Mouse (Mus musculus): Measurements from ENCODE around the gene Ash1l.
"Not testable (repeated sequence)": the region's sequence is repeated elsewhere in the genome, so short reads cannot be mapped to it uniquely, and the experiment has no call there.

Gene Ash1l

GRCm38 (mm10) chr3:88953736-88954135, 3.3 kb downstream of the Ash1l start:
- DNase-seq (ENCODE audit: low read depth in 2 of 2, low spot score in 2 of 2) = no peak

DNA sequence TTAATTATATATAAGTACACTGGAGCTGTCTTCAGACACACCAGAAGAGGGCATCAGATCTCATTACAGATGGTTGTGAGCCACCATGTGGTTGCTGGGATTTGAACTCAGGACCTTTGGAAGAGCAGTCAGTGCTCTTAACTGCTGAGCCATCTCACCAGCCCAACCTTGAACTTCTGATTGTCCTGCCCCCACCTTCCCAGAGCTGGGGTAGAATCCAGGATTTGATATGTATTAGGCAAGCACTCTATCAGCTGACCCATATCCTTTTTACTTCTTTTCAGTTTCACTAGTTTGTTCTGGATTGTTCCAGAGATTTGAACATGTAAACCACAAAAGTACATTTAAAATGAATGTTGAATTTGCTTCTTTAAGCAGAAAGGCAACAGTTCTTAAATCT, 12.8 kb downstream of the Ash1l start:
- not testable (repeated sequence) for DNase-seq (ENCODE audit: low read depth in 2 of 2, low spot score in 2 of 2)

GRCm38 (mm10) chr3:88975012-88975411, 24.6 kb downstream of the Ash1l start:
- DNase-seq (ENCODE audit: low read depth in 2 of 2, low spot score in 2 of 2) = no peak

DNA sequence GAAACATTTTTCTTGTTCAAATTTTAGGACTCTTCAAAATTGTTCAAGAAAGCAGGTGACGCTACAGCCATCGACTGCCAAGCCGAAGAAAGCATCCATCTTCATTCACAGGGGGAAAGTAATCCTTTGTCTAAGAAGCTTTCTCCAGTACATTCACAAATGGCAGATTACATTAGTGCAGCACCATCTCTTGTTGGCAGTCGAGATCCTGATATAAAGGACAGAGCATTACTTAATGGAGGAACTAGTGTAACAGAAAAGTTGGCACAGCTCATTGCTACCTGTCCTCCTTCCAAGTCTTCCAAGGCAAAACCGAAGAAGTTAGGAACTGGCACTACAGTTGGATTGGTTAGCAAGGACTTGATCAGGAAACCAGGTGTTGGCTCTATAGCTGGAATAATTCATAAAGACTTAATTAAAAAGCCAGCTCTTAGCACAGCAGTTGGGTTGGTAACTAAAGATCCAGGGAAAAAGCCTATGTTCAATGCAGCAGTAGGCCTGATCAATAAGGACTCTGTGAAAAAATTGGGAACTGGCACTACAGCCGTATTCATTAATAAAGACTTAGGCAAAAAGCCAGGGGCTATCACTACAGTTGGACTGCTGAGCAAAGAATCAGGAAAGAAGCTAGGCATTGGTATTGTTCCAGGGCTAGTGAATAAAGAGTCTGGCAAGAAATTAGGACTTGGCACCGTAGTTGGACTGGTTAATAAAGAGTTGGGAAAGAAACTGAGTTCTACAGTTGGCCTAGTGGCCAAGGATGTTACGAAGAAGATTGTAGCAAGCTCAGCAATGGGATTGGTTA, 31.0 kb downstream of the Ash1l start:
- DNase-seq (ENCODE audit: low read depth in 2 of 2, low spot score in 2 of 2) = no peak

- no peak for DNase-seq (ENCODE audit: low read depth in 2 of 2, low spot score in 2 of 2)
Measured at GRCm38 (mm10) chr3:88983921-88984381, 33.5 kb downstream of the Ash1l start.

DNA sequence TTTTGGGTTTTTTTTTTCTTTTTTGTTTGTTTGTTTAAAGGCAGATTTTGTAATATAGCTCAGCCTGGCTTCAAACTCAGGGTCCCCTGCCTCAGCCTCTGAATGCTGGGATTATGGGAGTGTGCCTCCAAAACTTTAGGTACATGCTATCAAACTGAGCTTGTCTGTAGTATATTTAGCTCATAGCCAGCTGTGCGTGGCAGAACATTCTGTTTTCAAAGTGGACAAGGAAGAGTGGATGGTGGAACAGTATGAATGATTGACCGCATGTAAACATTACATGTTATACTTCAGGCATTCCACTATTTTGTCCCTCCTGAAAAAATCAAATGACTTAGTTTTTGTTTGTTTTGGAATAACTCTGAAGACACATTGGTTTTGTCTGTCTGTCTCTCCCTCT, 42.4 kb downstream of the Ash1l start:
- DNase-seq (ENCODE audit: low read depth in 2 of 2, low spot score in 2 of 2) = no peak

GRCm38 (mm10) chr3:89001536-89001935, 51.1 kb downstream of the Ash1l start:
- no peak for DNase-seq (ENCODE audit: low read depth in 2 of 2, low spot score in 2 of 2)

DNA sequence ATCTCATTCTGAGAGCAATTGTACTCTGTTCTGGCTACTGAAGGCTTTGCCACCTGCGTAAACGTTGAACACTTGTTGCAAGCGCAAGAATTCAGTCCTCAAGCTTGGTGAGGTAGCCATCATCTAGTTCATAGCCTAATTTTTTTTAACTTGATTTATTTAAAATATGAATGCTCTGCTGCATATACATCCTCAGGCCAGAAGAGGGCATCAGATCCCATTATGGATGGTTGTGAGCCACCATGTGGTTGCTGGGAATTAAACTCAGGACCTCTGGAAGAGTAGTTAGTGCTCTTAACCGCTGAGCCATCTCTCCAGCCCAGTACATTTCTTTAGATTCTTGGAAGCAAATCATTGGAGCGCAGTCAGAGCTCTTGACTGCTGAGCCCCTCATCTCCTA, 80.5 kb downstream of the Ash1l start:
- not testable (repeated sequence) for DNase-seq (ENCODE audit: low read depth in 2 of 2, low spot score in 2 of 2)

DNA sequence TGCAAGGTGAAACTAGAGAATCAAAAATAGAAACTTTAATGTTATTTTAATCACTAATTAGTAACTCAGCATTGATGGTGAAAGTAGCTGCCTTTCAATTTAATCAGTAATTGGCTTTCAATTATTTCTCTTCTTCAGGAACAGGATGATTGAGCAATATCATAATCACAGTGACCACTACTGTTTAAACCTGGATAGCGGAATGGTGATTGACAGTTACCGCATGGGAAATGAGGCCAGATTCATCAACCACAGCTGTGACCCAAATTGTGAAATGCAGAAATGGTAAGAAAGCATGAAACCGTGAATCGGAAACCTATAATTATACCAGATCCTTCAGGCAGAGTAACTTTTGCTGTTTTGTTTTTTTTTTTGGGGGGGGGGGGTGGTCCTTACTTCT, 92.9 kb downstream of the Ash1l start:
- no peak for DNase-seq (ENCODE audit: low read depth in 2 of 2, low spot score in 2 of 2)

- no peak for DNase-seq (ENCODE audit: low read depth in 2 of 2, low spot score in 2 of 2)
Measured at GRCm38 (mm10) chr3:89058361-89058760, 107.9 kb downstream of the Ash1l start.

GRCm38 (mm10) chr3:89058783-89059182, 108.4 kb downstream of the Ash1l start:
- peak; percentile 12 to 23 for DNase-seq (ENCODE audit: low read depth in 2 of 2, low spot score in 2 of 2)

DNA sequence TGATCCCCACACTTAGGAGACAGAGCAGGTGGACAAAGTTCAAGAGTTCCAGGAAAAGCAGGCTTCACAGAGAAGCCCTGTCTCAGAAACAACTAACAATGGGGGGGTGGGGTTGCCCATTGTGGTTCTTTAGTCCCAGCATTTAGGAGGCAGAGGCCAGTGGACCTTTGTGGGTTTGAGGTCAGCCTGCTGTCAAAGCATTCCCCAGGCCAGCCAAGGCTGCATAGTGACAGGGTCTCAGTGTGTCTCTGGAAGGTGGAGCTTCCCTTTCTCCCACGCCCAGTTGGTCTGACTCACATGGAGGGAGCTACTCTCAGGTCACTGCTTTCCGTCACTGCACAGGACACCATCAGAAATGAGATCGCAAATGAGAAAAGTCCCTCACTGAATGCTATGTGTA, 111.3 kb downstream of the Ash1l start:
- DNase-seq (ENCODE audit: low read depth in 2 of 2, low spot score in 2 of 2) = no peak

DNA sequence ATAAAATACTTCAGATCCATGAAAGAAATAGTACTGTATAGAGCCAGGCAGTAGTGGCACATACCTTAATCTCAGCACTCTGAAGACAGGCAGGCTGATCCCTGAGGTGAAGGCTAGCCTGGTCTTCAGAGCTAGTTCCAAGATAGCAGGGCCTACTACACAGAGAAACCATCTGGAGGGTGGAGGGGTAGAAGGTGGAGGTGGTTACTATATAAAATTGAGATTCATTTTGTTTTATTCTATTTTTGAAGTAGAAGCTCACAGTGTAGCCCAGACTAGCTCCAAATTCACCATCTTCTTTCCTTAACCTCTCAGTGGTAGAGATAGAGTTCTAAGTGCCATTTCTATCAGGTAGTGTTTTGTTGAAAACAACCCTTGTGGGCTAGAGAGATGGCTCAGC, 116.8 kb downstream of the Ash1l start:
- no peak for DNase-seq (ENCODE audit: low read depth in 2 of 2, low spot score in 2 of 2)

DNA sequence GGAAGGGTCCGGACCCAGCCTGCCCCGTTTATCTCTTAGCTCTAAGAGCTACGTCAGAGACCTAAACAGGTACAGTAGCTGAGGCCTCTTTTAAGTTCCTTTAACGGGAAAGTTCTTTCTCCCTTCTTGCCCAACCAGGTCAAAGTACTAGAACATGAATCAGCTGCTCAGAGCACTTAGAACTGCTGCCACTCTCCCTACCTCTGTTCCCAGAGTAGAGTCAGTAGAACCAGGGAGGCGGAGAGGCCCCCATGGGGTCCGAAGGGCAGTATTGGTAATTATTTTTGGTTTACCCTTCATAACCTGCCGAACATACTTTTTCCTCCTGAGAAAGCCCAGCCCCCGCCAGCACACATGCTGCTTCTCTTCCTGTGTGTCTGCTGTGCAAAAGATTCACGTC, 127.0 kb downstream of the Ash1l start:
- no peak for DNase-seq (ENCODE audit: low read depth in 2 of 2, low spot score in 2 of 2)

- DNase-seq (ENCODE audit: low read depth in 2 of 2, low spot score in 2 of 2) = not testable (repeated sequence)
Measured at GRCm38 (mm10) chr3:89082287-89082686, 131.9 kb downstream of the Ash1l start.

DNA sequence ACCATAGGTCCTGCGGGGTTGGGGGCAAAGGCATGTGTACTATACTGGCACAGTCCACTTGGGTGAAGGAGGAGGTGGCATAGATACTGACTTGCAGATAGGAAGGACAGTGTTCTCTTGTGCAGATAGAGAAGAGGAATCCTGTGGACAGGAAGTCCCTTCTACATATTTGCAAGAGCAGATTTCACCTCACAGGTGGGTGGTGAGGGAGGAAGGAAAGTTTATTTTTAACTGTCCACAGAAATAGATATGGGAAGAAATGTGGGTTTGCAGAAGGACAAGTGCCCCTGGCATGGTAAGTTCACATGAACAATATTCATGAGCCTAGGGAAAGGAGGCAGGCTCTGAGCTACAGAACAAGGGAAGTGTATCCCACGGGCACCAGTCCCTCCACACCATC, 133.7 kb downstream of the Ash1l start:
- DNase-seq (ENCODE audit: low read depth in 2 of 2, low spot score in 2 of 2) = no peak

GRCm38 (mm10) chr3:89084654-89085190, 134.3 kb downstream of the Ash1l start:
- DNase-seq (ENCODE audit: low read depth in 2 of 2, low spot score in 2 of 2) = no peak

DNA sequence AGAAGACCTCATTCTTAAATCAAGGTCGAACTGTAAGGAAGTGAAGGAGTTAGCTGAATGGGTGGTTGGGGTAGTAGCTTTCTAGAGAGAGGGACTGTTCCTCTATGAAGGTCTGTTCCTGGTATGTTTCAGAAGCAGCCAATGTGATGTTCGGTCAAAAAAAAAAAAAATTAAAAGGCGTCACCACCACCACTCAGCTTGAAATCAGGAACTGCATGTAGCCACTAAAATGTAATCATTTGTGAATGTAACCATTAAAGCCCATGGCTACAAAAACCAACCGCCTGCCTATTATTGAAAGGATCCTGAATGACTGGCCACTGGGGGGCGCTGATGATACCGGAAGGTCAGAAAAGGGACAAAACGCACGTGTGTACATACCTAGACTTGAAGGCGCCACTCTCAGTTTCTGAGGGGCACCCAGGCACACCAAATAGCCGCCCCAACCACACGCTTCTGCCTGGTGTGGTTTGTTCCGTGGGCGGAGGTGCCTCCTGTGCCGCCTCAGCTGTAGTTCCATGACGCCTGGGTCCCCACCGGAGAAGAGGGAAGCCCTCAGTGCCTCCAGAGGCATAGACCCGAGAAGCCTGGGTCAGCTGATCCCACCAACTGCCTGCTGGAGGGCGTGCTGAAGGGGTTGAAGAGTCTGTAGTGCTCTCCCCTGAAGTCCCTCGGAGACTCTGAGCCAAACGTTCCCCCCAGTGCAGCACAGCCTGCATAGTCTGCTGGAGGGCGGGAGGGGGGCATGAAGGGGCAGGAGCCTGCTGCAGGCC, 137.1 kb downstream of the Ash1l start:
- DNase-seq (ENCODE audit: low read depth in 2 of 2, low spot score in 2 of 2) = peak; percentile 88 to 92

GRCm38 (mm10) chr3:89088974-89089373, 138.6 kb downstream of the Ash1l start:
- DNase-seq (ENCODE audit: low read depth in 2 of 2, low spot score in 2 of 2) = no peak

DNA sequence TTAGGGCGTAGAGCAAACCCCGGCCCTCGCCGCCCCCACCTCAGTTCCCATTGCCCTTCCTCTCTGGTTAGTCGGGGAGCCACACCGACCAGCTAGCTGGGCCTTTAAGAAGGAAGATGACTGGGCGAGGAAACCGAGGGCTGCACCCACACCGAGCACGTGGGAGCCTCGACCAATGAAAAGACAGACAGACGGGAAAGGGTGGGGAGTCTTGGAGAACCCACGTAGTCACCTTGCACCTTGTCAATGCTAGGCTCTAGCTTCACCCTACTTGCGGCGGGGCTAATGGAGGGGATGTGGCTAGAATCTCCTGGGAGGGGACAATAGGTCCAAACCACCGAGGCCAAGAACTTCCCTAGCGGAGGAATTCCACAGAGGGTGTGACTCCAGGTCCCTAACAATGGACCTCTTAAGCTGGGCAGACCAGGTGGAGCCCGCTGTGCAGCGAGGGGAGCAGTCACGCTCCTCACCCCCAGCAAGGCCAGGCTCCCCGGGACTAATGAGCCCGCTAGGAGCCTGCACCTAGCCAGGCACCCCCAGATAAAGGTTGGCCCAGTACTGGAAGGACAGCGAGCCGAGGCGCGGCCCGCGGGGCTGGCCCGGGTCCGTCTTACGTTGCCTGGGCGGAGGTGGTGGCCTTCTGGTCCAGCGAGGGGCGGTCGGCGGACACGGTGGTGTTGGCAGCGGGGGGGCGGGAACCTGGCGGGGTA, 139.6 kb downstream of the Ash1l start:
- DNase-seq (ENCODE audit: low read depth in 2 of 2, low spot score in 2 of 2) = peak; percentile 77 to 85
